Mouse (Mus musculus): Measurements from ENCODE around the gene Abcf1.

DNA sequence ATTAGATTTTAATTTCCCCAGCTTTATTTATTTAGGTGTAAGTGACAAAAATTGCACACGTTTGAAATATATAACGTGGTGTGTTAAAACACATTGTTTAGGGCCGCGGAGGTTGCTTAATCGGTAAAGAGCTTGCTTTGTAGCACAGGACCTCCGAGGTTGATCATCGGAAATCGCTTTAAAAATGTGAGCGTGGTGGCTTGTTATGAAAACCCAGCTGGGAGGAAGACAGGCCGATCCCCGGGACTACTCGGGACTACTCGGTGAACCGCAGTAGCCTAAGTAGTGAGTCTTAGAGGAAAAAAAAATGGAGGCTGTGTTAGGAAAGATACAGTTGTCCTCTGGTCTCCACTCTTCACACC lies 25.3 kb upstream of the Abcf1 start:
- no peak for TF ChIP-seq CTCF (IDR thresholded peaks at IDR 0.05; ENCODE audit: low read depth)
- TF ChIP-seq EP300 (optimal IDR thresholded peaks at IDR 0.05), result no peak
